Mouse (Mus musculus) embryonic facial prominence, embryonic 11.5 days (tissue): ENCODE measurements around the gene Kdm5a. TPM values are rescaled to one million over a fixed set of nuclear protein-coding genes. Genes with fewer than 3 reads are reported as not detected.

ENCODE experiments used
- ATAC-seq: fragments of 200-750 bp; cut with Nextera tagmentation; replicated peaks from 2 replicates; pipeline ENCODE4 v1.8.0; 2017; ENCODE audit warnings: low read depth; ENCODE audit not compliant: insufficient number of reproducible peaks, low FRiP score, low TSS enrichment
- DNase-seq: peaks from one replicate; pipeline ENCODE4 v3.0.0-alpha.2; 2015; ENCODE audit warnings: low spot score
- H3K27ac ChIP-seq: fragments of 300-500 bp; sonication (generic); replicated peaks from 2 replicates; pipeline ENCODE4 v1.5.1; 2014; ENCODE audit warnings: mild to moderate bottlenecking, low read depth, low read length, control low read depth
- H3K27me3 ChIP-seq: fragments of 300-500 bp; sonication (generic); 2 replicates; pipeline ENCODE4 v1.6.1; 2014; ENCODE audit warnings: mild to moderate bottlenecking, low read length, moderate library complexity, mixed read lengths; ENCODE audit not compliant: control insufficient read depth, insufficient read depth
- H3K36me3 ChIP-seq: fragments of 300-500 bp; sonication (generic); replicated peaks from 2 replicates; pipeline ENCODE4 v1.6.1; 2014; ENCODE audit warnings: low read depth, mild to moderate bottlenecking, low read length, moderate library complexity, mixed read lengths; ENCODE audit not compliant: control insufficient read depth, insufficient read depth
- H3K4me1 ChIP-seq: fragments of 300-500 bp; sonication (generic); 2 replicates; pipeline ENCODE4 v1.6.1; 2014; ENCODE audit warnings: low read length, mixed read lengths; ENCODE audit not compliant: control insufficient read depth, insufficient read depth
- H3K4me2 ChIP-seq: fragments of 300-500 bp; sonication (generic); 2 replicates; pipeline ENCODE4 v1.6.1; 2014; ENCODE audit warnings: low read depth, mild to moderate bottlenecking, control low read depth, low read length, moderate library complexity
- H3K4me3 ChIP-seq: fragments of 300-500 bp; sonication (generic); 2 replicates; pipeline ENCODE4 v1.5.1; 2014; ENCODE audit warnings: low read depth, low read length, control low read depth
- H3K9ac ChIP-seq: fragments of 300-500 bp; sonication (generic); replicated peaks from 2 replicates; pipeline ENCODE4 v1.6.1; 2014; ENCODE audit warnings: mild to moderate bottlenecking, control low read depth, low read length
- H3K9me3 ChIP-seq: fragments of 300-500 bp; sonication (generic); replicated peaks from 2 replicates; pipeline ENCODE4 v1.6.1; 2016; ENCODE audit warnings: mild to moderate bottlenecking, low read length, inconsistent platforms, mixed read lengths; ENCODE audit not compliant: control insufficient read depth
- WGBS: fragments of 180-500 bp; shearing (Covaris S2); extraction: QIAGEN DNeasy Blood & Tissue Kit; methylation state at CpG from one replicate; pipeline ENCODE4 v1.1.7; 2014; 5-methylcytosine and 5-hydroxymethylcytosine counted together
- polyA plus RNA-seq: library from polyadenylated mRNA; unstranded; fragments of >200 nt; fragmentation: Nextera tagmentation; extraction: Ambion mirVana; gene quantifications from 2 replicates; pipeline ENCODE4 v1.2.1, GENCODE M21; 2014

Kdm5a gene
- polyA plus RNA-seq, 1 experiment from 2014 or later, result 54.5 TPM

DNA sequence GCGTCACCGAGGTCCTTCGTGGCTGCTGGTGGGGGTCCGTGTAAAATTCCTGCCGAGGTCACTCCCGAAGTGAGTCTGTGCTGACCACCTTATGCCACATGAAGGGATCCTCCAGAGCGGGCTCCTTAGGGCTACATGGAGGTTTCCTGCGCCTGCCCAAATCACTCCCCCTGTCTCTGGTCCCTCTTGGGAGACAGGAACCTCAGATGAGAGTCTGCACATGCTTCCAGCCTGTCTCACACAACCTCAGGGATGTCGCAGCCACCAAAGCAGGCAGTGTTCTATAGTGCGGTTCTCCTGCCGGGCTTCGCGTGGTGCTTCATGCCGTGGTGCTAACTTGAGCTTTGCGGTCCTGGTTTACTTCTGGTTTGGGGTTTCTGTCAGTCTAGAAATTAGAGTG is 97.3 kb downstream of the Kdm5a start:
- no peak overlapping the region for H3K4me2 ChIP-seq
- no peaks in the 10 kb centered on the region for H3K9me3 ChIP-seq
- no peak for DNase-seq
- no peak for ATAC-seq
- no peaks in the 10 kb centered on the region for H3K36me3 ChIP-seq
- H3K4me1 ChIP-seq, result 0 out of 2 replicates have a peak, but pooled peaks cover 4% of the 10 kb centered on the region
- 63% methylated on average over 15 of the region's 15 CpGs for WGBS
- H3K9ac ChIP-seq, result no peak overlapping the region
- H3K4me3 ChIP-seq, result no peak overlapping the region
- no peak overlapping the region for H3K27ac ChIP-seq
- H3K27me3 ChIP-seq, result peaks cover 26% of the 10 kb centered on the region

DNA sequence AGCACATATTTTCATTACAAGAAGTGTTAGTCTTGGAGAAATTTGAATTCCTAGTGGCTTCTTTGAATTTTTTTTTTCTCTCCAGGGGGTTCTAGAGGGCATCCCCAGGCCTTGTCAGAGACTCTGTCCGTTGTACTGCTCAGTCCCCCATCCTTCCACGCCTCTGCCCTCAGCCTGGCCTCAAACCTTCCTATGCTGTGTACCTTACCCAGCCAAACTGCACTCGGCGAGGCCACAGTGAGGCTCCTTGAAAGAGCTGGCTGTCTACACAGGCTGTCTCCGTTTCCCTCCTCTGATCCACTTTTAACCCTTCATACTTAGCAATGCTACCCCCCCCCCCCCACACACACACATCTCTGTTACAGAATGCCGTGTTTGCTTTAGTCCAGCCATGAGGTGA is 98.3 kb downstream of the Kdm5a start:
- no peak overlapping the region for H3K4me2 ChIP-seq
- no peak overlapping the region for H3K4me3 ChIP-seq
- ATAC-seq (no peak), DNase-seq (no peak)
- H3K9me3 ChIP-seq, result no peaks in the 10 kb centered on the region
- WGBS, result 47% methylated on average over 6 of the region's 6 CpGs
- H3K9ac ChIP-seq, result no peak overlapping the region
- no peak overlapping the region for H3K27ac ChIP-seq
- peaks cover 26% of the 10 kb centered on the region for H3K27me3 ChIP-seq
- 0 out of 2 replicates have a peak, but pooled peaks cover 4% of the 10 kb centered on the region for H3K4me1 ChIP-seq
- H3K36me3 ChIP-seq, result no peaks in the 10 kb centered on the region

DNA sequence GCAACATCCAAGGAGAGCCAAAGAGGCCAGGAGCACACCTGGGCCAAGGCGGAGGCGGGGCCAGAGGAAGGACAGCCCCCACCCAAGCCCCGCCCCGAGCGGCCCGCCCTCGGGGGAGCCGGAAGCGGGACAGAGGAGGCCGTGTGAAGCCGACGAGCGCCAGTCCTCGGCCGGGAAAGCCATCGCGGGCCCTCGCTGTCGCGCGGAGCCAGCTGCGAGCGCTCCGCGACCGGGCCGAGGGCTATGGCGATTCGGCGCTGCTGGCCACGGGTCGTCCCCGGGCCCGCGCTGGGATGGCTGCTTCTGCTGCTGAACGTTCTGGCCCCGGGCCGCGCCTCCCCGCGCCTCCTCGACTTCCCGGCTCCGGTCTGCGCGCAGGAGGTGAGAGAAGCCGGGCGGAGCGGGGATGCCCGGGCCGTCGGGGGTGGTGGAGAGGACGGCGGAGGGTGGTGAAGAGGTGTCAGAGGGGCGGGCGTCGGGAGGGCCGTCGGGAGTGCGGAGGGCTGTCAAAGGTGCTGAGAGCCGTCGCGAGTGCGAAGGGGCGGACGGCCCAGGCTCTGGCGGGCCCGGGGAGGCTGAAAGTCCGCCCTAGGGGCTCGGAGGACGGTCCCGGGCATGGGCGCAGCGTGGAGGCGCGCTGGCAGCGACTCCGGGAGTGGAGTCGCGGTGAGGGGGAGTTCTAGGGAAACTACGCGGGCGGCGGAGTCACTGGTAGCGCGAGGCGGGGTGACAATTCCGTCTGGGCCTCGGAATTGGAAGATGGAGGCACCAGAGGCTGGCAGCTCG is 99.4 kb downstream of the Kdm5a start, which contains the start of gene Il17ra:
Il17ra (plus strand) TSS at position 162 of the 786 bp plus-strand sequence.
- Histone ChIP-seq H3K9ac (peak within 1 kb of the TSS; percentile 54), H3K9me3 (no peaks in the 10 kb centered on the region), H3K4me2 (peak within 1 kb of the TSS; percentile 74), H3K4me1 (0 out of 2 replicates have a peak, but pooled peaks cover 4% of the 10 kb centered on the region), H3K27ac (no peak within 1 kb of the TSS), H3K4me3 (peak within 1 kb of the TSS; percentile 53), H3K27me3 (peaks cover 26% of the 10 kb centered on the region), H3K36me3 (no peaks in the 10 kb centered on the region)
- DNase-seq (peak; percentile 73), ATAC-seq (peak; percentile 68)
- under 1% methylated on average over 87 of the region's 90 CpGs for WGBS

- DNase-seq (no peak), ATAC-seq (no peak)
- H3K27ac ChIP-seq, result no peak overlapping the region
- H3K4me3 ChIP-seq, result peak overlapping the region; percentile 53
- 0 out of 2 replicates have a peak, but pooled peaks cover 4% of the 10 kb centered on the region for H3K4me1 ChIP-seq
- H3K4me2 ChIP-seq, result peak overlapping the region; percentile 74
- peaks cover 26% of the 10 kb centered on the region for H3K27me3 ChIP-seq
- WGBS, result 4% methylated on average over 11 of the region's 11 CpGs
- no peaks in the 10 kb centered on the region for H3K9me3 ChIP-seq
- no peaks in the 10 kb centered on the region for H3K36me3 ChIP-seq
- no peak overlapping the region for H3K9ac ChIP-seq
Measured at GRCm38 (mm10) chr6:120463884-120464283, 100.0 kb downstream of the Kdm5a start.

DNA sequence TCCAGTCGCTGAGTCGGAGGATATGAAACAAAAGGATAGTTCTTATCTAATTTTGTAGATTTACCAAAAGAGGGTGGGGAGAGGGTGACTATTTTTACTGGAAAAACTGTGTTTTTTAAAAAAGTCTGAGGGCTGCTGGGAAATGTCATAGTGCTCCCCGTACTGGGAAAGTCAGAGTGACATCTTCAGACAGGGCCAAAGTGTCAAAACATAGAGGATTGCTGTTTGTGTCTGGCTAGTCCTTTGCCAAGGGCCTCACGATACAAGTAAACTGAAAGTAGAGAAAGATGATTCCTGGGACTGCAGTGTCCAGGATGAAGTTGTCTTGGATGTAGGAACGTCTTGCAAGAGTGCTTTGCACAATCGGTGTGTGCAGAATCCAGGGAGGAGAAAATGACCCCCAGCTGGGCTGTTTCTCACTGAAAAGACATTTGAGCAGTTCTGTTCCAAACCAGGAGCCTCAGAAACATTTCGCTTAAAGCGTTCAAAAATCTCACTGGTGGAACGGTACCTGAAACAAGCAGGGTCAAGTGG is 100.5 kb downstream of the Kdm5a start:
- Histone ChIP-seq H3K9ac (no peak overlapping the region), H3K4me2 (no peak overlapping the region), H3K4me3 (no peak overlapping the region; the same call in 1 of the 2 replicates), H3K27ac (no peak overlapping the region), H3K36me3 (no peaks in the 10 kb centered on the region), H3K27me3 (peaks cover 26% of the 10 kb centered on the region), H3K9me3 (no peaks in the 10 kb centered on the region), H3K4me1 (0 out of 2 replicates have a peak, but pooled peaks cover 4% of the 10 kb centered on the region)
- no peak for ATAC-seq
- 53% methylated on average over 9 of the region's 9 CpGs for WGBS
- no peak for DNase-seq

DNA sequence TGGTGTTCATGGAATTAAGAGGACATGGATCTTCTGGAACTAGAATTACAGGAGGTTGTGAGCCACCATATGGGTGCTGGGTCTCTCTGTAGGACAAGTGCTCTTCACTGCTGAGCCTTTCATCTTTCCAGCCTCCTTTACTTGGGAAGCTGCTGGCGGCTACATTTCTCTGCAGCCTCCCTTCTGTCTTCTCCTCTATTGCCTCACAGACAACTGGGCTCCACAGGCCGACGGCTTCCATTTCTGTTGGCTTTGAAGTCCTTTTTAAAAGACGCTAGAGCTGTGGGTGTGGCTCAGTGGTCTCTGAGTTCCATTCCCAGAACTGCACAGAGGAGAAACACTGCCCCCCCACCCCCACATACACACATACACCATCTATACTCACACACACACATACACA is 101.5 kb downstream of the Kdm5a start:
- Histone ChIP-seq H3K9ac (no peak overlapping the region), H3K4me3 (no peak overlapping the region), H3K4me2 (no peak overlapping the region), H3K27me3 (peaks cover 26% of the 10 kb centered on the region), H3K9me3 (no peaks in the 10 kb centered on the region), H3K27ac (no peak overlapping the region), H3K36me3 (no peaks in the 10 kb centered on the region), H3K4me1 (0 out of 2 replicates have a peak, but pooled peaks cover 4% of the 10 kb centered on the region)
- ATAC-seq (no peak), DNase-seq (no peak)
- WGBS, result 57% methylated on average over 4 of the region's 4 CpGs

- Histone ChIP-seq H3K4me2 (no peak overlapping the region), H3K27ac (no peak overlapping the region), H3K9me3 (no peaks in the 10 kb centered on the region), H3K27me3 (peaks cover 18% of the 10 kb centered on the region), H3K9ac (no peak overlapping the region), H3K4me1 (peaks cover 4% of the 10 kb centered on the region; the same call in 1 of the 2 replicates), H3K4me3 (no peak overlapping the region), H3K36me3 (no peaks in the 10 kb centered on the region)
- DNase-seq (no peak), ATAC-seq (no peak)
- WGBS, result 76% methylated on average over 10 of the region's 10 CpGs
Measured at GRCm38 (mm10) chr6:120466609-120467329, 102.8 kb downstream of the Kdm5a start.
